Mouse (Mus musculus): ENCODE results near the gene Grid1.

GRCm38 (mm10) chr14:34793406-34794037, 26.4 kb upstream of the Grid1 start:
- no peak for TF ChIP-seq POLR2A (IDR thresholded peaks at IDR 0.05; ENCODE audit: low read depth, low read length)
- TF ChIP-seq CTCF (IDR thresholded peaks at IDR 0.05; ENCODE audit: extremely low read depth, insufficient read length, insufficient replicate concordance, low read depth, low read length): no peak
